Mouse (Mus musculus) CD8-positive naive resting alpha-beta T cell, adult 2 months (primary cell): ENCODE measurements around the gene Fam57a.
A peak's percentile ranks its signal among the peaks of the same experiment; 100 is the strongest.
"Not testable (repeated sequence)": the region's sequence is repeated elsewhere in the genome, so short reads cannot be mapped to it uniquely, and the experiment has no call there.

Experiments used
- DNase-seq, 2 experiments: peaks; one replicate each; pipeline ENCODE4 v3.0.0; 2022; ENCODE audit warnings: low read depth in 2 of 2, low spot score in 2 of 2

The Fam57a gene

DNA sequence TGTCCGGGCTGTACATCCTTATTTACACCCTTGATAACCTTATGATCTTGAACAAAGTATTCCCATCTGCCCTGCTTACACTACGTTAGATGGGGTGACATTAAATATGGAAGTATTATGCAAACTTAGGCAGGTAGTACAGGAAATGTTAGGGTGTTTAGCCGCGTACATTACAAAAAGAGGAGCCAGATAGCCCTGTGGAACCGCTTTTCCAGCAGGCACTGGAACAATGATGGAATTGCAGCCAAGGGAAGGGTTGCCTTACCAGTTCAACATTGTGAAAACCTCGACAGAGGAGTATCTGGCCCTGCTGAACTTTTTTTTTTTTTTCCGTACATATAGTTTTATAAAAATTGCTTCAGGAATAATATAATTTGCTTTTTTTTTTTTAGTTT lies 672 bp downstream of the Fam57a start:
- DNase-seq, result no peak

DNA sequence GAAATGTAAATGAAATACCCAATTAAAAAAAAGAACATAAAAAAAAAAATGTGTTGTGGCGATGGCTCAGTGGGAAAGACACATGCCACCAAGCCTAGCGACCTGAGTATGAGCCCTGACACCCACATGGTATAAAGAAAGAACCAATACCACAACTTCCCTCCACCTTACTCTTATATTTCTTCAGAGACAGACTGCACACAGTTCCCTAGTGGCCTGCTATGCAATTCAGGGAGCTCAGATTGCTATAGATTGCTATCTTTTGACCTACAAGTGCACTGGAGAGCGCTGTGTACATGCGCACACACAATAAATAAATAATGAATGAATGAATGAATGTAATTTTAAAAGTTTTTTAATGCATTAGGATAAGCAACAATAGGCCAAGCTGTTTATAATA lies 4.3 kb downstream of the Fam57a start:
- no peak for DNase-seq

- no peak for DNase-seq
These were observed 7.4 kb downstream of the Fam57a start for GRCm38 (mm10) chr11:76186908-76187307.

DNA sequence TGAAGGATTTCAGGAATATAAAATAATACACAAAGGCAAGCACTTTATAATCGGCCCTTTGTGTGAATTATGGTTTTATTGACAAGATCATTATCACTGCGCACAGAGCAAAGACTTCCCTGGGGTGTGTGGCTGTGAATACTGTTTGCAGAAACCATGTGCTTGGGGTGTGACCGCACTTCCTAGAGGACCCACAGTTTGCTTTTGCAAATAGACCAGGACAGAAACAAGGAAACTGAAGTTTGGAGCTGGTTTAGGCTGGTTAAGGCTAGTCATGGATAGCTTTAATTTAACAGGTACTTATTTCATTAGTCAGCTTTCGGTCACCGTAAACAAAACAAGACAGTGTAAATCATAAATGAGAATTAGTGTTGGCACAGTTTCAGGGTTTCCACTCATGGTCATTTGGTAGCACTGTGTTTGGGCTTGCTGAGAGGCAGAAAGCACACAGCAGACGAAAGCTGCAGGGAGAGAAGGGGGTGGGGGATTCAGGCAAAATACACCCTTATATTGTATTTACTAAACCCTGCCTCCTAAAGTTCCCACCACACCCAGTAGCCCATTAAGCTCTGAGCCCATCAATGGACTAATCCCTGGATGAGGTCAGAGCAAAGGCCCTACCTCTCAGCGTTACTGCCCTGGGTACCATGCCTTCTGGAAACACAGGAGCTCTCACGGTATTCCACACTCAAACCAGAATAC lies 17.0 kb downstream of the Fam57a start:
- DNase-seq, result no peak

GRCm38 (mm10) chr11:76196977-76197469 lies 17.6 kb downstream of the Fam57a start:
- no peak for DNase-seq

DNA sequence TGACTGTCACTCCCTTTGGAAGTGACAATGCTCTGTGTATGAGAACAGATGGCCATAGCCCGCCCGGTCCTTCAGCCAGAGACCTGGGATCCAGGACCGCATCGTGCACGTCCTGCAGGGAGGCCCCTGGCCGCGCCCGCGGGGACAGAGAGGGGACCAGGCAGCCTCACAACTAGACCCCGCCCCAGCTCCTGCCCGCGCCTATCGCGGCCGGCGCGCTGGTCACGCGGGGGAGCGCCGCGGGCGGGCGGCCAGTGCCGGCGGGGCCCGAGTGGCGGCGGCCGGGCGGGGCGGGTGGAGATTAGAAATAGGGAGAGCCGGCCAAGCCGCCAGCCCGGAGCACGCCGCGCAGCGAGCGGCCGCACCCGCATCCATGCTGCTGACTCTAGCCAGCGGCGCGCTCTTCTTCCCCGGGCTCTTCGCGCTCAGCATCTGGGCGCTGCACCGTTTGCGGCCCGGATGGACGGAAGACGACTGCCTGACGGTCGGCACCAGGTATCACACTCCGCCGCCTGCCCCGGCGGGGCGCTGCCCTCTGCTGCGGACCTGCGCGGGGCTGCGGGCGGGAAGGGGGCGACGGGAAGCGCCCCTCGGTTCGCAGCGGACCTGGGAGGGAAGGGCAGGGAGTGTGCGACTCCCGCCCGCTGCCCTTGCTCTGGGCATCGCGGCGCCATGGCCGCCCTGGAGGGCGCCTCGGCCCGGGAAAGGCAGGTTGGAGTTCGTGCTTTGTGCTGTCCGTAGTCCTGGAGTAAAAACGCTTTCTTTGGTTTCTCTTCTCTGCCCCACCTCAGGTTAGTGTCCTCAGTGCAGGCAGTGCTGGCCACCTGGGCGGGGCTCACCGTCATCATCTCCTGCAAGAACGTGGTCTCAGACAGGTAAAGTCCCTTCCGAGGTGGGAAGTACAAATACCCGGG lies 22.5 kb downstream of the Fam57a start:
- peak; percentile 10 to 28 for DNase-seq

DNA sequence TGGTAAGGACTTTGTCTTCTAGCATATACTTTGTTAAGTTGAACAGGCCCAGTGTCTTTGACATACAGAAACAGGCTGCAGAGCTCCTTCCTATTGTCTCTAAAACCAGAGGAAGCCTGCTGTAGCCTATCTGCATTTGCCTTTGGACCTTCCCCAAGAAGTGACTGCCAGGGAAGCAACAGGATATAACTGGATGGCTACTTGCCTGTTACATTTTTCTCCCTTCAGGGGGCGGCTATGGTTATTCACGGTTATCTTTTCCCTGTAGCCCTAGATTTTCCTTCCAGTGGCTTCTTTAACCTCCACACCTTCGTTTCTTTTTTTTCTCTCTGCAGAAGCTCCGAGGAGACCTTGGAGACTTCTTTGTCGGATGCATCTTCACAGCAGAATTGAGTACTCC lies 27.3 kb downstream of the Fam57a start:
- DNase-seq, result no peak

DNA sequence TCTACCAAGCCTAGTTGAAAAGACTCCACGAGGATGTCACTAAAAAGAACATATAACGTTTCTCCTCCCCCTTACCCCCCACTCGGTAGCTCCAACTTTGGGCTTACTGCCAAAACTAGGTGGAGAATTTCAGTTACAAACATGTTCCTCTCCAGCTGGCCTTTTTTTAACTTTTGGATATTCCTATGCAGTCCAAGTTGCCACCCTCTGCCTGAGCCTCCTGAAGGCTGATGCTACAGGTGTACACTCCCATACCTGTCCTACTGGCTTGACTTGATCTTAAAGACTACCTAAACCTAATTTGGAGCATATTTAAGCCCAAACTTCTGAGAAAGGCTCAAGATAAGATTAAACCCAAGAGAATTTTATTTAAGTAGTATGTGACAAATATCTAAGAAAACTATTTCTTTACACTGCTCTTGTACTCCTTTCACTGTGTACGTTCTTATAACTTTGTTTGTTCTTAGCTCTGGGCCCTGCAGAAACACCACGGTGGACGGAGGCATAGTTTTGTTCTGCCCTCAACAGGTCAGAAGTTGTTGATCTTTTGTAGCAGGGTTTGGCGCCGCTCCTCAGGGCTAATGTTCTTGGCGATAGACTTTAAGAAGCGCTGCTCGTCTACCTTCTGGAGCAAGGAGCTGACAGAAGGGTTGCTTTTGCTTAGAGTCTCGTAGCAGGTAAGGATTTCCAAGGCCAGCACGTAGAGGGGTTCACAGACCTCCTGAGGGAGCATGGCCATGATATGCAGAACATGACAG lies 30.9 kb downstream of the Fam57a start:
- no peak for DNase-seq

GRCm38 (mm10) chr11:76211595-76211994 lies 32.1 kb downstream of the Fam57a start:
- not testable (repeated sequence) for DNase-seq

- no peak for DNase-seq
These were observed 34.4 kb downstream of the Fam57a start for GRCm38 (mm10) chr11:76213841-76214240.

DNA sequence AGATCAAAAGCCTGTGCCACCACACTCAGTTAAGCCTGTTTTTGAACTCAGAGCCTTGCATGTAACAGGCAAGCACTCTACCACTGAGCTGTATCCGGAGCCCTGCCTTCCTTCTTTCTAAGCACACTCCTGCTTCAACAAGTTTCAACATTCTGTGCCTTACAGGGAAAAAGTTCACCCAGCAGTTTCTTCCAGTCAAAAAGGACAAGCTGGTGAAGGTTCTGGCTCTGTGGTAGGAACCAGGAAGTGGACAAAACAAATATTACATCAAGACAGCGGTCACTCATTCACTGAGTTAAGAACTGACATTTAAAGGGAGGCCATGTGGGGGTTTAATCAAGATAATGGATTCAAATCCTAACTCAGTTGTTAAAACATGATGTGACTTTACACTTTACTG lies 35.5 kb downstream of the Fam57a start:
- DNase-seq, result no peak

GRCm38 (mm10) chr11:76216049-76216540 lies 36.6 kb downstream of the Fam57a start:
- DNase-seq, result no peak

- DNase-seq, result no peak
These were observed 37.4 kb downstream of the Fam57a start for GRCm38 (mm10) chr11:76216681-76217389.

DNA sequence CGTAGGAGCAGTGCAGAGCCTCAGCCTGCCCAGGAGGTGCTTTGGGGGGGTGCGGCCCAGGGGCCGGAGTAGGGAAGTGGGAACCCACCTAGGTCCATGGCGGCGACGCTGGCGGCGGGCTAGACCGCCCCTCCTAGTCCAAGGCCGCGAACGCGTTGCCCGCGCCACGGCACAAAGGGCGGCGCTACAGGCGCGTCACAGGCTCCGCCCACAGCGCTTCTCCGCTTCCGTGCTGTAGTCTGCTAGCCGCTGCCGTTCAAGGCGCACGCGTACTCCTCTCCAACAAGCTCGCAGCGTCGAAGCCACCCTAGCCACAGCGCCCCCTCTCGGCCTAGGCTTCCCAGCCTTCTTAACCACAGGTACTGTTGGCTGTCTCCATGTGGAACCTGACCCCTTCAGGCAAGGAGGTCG lies 37.9 kb downstream of the Fam57a start, which contains the start of the genes Dbil5 and Gemin4:
Dbil5 (plus strand) TSS at position 219 of the 411 bp plus-strand sequence.
Gemin4 (minus strand) TSS at position 275 of the 411 bp plus-strand sequence.
- DNase-seq, result peak; percentile 97 to 98

DNA sequence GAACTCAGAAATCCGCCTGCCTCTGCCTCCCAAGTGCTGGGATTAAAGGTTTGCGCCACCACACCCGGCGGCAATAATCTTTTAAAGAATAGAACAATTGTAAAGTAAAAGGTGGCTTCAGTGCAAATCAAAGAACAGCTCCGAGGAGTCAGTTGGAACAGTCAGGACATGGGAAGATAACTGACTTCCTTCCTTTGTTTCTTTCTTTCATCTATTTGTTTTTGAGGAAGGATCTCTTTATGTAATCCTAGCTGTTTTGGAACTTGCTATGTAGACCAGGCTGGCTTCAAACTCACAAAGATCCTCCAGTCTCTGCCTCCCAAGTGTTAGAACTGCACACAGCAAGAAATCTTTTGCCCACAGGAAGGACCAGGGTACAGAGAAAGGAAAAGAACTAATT lies 45.2 kb downstream of the Fam57a start:
- no peak for DNase-seq

DNA sequence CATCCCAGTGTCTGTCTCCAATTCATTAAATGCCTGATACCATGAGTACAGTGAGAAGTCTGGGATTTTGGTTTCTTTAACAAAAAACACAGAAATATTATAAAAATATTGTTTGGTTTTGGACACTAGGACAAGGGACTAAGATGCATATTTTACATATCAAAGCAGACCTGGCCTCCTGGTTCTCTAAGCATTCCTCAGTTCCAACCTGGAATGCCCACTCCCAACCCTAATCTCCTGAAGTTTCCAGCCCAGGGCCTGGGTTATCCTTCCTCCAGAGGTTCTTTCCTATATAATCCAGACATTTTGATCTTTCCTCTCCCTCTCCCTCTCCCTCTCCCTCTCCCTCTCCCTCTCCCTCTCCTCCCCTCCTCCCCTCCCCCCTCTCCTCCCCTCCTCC lies 45.6 kb downstream of the Fam57a start:
- no peak for DNase-seq

DNA sequence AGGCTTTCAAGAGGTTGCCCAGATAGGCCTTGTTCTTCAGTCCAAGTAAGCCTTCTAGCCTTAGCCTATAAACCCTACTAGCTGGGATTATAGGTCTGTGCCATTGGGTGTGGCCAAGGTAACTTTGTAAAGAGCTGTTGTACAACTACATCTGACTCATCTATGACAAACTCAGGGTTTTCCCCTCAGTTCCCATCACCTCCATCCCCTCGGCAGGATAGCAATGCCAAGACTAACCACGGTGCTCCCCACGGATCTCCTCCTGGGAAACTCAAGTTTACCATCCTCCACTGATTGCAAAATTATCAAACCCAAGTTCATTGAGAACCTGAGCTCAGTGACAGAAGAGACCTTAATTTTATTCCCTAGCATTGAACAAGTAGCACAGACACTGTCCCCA lies 56.7 kb downstream of the Fam57a start:
- no peak for DNase-seq

GRCm38 (mm10) chr11:76239750-76240149 lies 60.3 kb downstream of the Fam57a start:
- no peak for DNase-seq

DNA sequence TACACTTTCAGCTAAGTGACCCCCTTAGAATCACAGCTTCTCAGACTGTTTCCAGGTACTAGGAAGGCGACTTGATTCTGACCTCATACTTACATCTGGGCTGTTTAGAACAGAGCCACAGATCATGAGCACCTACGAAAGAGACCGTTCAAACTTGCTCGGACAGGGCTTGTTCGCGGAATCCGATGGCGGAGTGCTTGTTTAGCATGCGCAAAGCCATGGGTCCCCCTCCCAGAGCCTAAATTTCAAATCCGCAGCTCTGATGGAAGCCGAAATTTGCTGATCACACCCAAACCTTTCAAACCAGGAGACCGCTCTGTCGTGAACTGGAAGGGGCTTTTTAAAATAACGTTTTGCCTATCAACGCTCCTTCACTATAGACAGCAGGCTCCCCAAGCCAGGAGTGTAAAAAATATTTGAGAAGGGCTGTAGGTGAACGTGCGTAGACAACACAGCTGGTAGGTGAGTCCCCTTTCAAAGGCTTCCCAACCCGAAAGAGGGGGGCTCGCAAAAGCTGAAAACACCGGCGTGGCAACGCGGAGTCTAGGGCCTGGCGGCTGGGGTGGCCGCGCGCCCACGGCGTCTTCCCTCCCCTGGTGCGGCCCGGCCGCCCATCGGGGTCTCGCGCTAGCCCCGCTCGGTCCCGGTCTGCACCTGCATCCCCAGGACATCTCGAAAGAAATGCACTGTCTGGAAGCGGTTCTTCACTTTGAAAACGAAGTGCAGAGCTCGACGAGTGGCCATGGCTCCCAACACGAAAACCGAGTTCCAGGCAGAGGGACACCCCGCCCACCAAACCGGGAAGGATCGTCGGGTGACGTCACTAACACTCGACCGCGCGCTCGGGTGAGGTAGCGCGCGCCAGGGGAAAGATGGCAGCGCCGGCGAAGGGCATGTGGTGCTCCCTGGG lies 63.7 kb downstream of the Fam57a start, which contains the start of the genes Mrm3 and Glod4:
Mrm3 (plus strand) TSS at position 815 of the 910 bp plus-strand sequence.
Glod4 (minus strand) TSS at position 825 of the 910 bp plus-strand sequence.
- DNase-seq, result peak; percentile 75 to 84
